Mouse (Mus musculus) liver, embryonic 14.5 days (tissue): Measurements from ENCODE around the gene Col26a1. TPM values are rescaled to one million over a fixed set of nuclear protein-coding genes. Genes with fewer than 3 reads are reported as not detected.

ENCODE experiments used
- ATAC-seq: fragments of 200-750 bp; cut with Nextera tagmentation; 2 replicates; pipeline ENCODE4 v1.8.0; 2017; ENCODE audit warnings: moderate number of reproducible peaks, mild to moderate bottlenecking, moderate library complexity; ENCODE audit not compliant: insufficient read depth
- DNase-seq, 3 experiments: peaks; one replicate each; pipeline ENCODE4 v3.0.0-alpha.2; 2012 to 2013; ENCODE audit warnings: low read depth in 3 of 3, low spot score in 3 of 3
- H3K27ac ChIP-seq: fragments of 300-500 bp; sonication (generic); 2 replicates; pipeline ENCODE4 v1.5.1; 2014; ENCODE audit warnings: moderate library complexity, mild to moderate bottlenecking, control low read depth, inconsistent platforms
- H3K27me3 ChIP-seq: fragments of 300-500 bp; sonication (generic); 2 replicates; pipeline ENCODE4 v1.6.1; 2014; ENCODE audit warnings: mild to moderate bottlenecking, low read length, moderate library complexity; ENCODE audit not compliant: control insufficient read depth, insufficient read depth
- H3K36me3 ChIP-seq: fragments of 300-500 bp; sonication (generic); replicated peaks from 2 replicates; pipeline ENCODE4 v1.6.1; 2014; ENCODE audit warnings: low read depth; ENCODE audit not compliant: control insufficient read depth, insufficient read depth
- H3K4me1 ChIP-seq, 2 experiments: fragments of 200-500 bp in 1 of 2; fragments of 300-500 bp in 1 of 2; sonication (generic) in 1 of 2; replicated peaks; 2 replicates each; pipeline ENCODE4 v1.6.1; 2012 to 2014; ENCODE audit warnings: antibody characterized with exemption in 1 of 2, inconsistent platforms in 1 of 2, low read length in 1 of 2; ENCODE audit not compliant: control insufficient read depth in 2 of 2, insufficient read depth in 2 of 2
- H3K4me2 ChIP-seq: fragments of 300-500 bp; sonication (generic); 2 replicates; pipeline ENCODE4 v1.6.1; 2014; ENCODE audit warnings: low read depth, mild to moderate bottlenecking, control low read depth, moderate library complexity
- H3K4me3 ChIP-seq, 2 experiments: fragments of 200-500 bp in 1 of 2; fragments of 300-500 bp in 1 of 2; sonication (generic) in 1 of 2; 2 replicates each; pipeline ENCODE4 v1.5.1; 2012 to 2014; ENCODE audit warnings: low read depth in 2 of 2, low read length in 2 of 2, mild to moderate bottlenecking in 2 of 2, control low read depth in 1 of 2, inconsistent platforms in 1 of 2, moderate library complexity in 1 of 2; ENCODE audit not compliant: insufficient read depth in 1 of 2
- H3K9ac ChIP-seq: fragments of 300-500 bp; sonication (generic); replicated peaks from 2 replicates; pipeline ENCODE4 v1.6.1; 2014; ENCODE audit warnings: mild to moderate bottlenecking, control low read depth, moderate library complexity
- H3K9me3 ChIP-seq: fragments of 300-500 bp; sonication (generic); 2 replicates; pipeline ENCODE4 v1.6.1; 2016; ENCODE audit warnings: low read length, mixed read lengths; ENCODE audit not compliant: control insufficient read depth
- CTCF ChIP-seq: IDR thresholded peaks from 2 replicates; pipeline ENCODE4 v1.5.1; 2016; ENCODE audit warnings: antibody characterized with exemption, low read depth, control low read depth
- EP300 ChIP-seq: IDR thresholded peaks from 2 replicates; pipeline ENCODE4 v1.6.1; 2016; ENCODE audit warnings: antibody characterized with exemption, low read depth
- WGBS: fragments of 180-500 bp; shearing (Covaris S2); extraction: QIAGEN DNeasy Blood & Tissue Kit; methylation state at CpG from one replicate; pipeline ENCODE4 v1.1.7; 2014; ENCODE audit not compliant: insufficient replicate concordance; 5-methylcytosine and 5-hydroxymethylcytosine counted together
- polyA plus RNA-seq, 2 experiments: library from polyadenylated mRNA; depleted of rRNA in 1 of 2; stranded (reverse) in 1 of 2; unstranded in 1 of 2; fragments of >200 nt; fragmentation: Nextera tagmentation in 1 of 2; extraction: Ambion mirVana in 1 of 2; gene quantifications; 2 replicates each; pipeline versions ENCODE4 v1.2.1 to v1.2.3; 2012 to 2014

The Col26a1 gene
- polyA plus RNA-seq, 2 experiments: 0.06 to 0.18 TPM

- Histone ChIP-seq H3K27ac (no peak within 1 kb of the TSS), H3K4me2 (peak within 1 kb of the TSS; percentile 67), H3K36me3 (no peaks in the 10 kb centered on the region), H3K4me3 (peak within 1 kb of the TSS; percentile 60 to 62), H3K9ac (peak within 1 kb of the TSS; percentile 16; the same call in 1 of the 2 replicates), H3K9me3 (no peaks in the 10 kb centered on the region), H3K4me1 (peaks cover 0 to 5% of the 10 kb centered on the region in 2 experiments; a peak in 1 of 4 replicates), H3K27me3 (no peaks in the 10 kb centered on the region)
- DNase-seq: peak; percentile 46 to 57 (median 54)
- TF ChIP-seq CTCF: no peak
- TF ChIP-seq EP300: no peak
- peak; percentile 67; the same call in 1 of the 2 replicates for ATAC-seq
- 7% methylated on average over 32 of the region's 32 CpGs for WGBS
Measured at GRCm38 (mm10) chr5:136907991-136908857, 25.2 kb upstream of the Col26a1 start, which contains the start of gene Ift22. TSS of gene Ift22 (plus strand) at chr5:136908150.

- Histone ChIP-seq H3K27ac (no peak overlapping the region), H3K4me1 (peaks cover 0 to 5% of the 10 kb centered on the region in 2 experiments; a peak in 1 of 4 replicates), H3K36me3 (no peaks in the 10 kb centered on the region), H3K4me2 (peak overlapping the region; percentile 67), H3K9me3 (no peaks in the 10 kb centered on the region), H3K4me3 (peak overlapping the region; percentile 60 to 62), H3K27me3 (no peaks in the 10 kb centered on the region), H3K9ac (no peak overlapping the region)
- 31% methylated on average over 9 of the region's 9 CpGs for WGBS
- no peak for DNase-seq
- TF ChIP-seq CTCF: no peak
- TF ChIP-seq EP300: no peak
- no peak for ATAC-seq
Measured at GRCm38 (mm10) chr5:136907587-136907986, 24.6 kb upstream of the Col26a1 start.

DNA sequence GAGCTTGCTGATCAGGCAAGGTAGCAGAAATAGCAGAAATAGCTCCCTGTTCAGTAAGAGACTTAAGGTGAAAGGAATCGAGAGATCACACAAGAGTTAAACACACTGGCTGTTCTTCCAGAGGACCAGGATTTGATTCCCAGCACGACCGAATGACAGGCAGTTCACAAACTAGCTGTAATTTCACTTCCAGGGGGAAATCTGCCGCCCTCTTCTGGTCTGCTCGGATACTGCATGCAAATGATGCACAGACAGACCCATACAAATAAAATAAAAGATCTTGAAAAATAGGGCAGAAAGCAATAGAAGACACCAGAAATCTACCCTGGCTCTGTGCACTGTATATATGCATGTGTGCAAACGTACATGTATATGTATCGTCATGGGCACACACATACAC is 22.6 kb upstream of the Col26a1 start:
- no peak overlapping the region for H3K4me3 ChIP-seq
- no peaks in the 10 kb centered on the region for H3K36me3 ChIP-seq
- no peaks in the 10 kb centered on the region for H3K9me3 ChIP-seq
- no peaks in the 10 kb centered on the region for H3K27me3 ChIP-seq
- no peak overlapping the region for H3K4me2 ChIP-seq
- H3K27ac ChIP-seq: no peak overlapping the region
- no peak for DNase-seq
- TF ChIP-seq CTCF: peak; percentile 69
- no peak for TF ChIP-seq EP300
- H3K4me1 ChIP-seq: peaks cover 0 to 5% of the 10 kb centered on the region in 2 experiments; a peak in 1 of 4 replicates
- 28% methylated on average over 7 of the region's 7 CpGs for WGBS
- no peak for ATAC-seq
- H3K9ac ChIP-seq: no peak overlapping the region

- no peak overlapping the region for H3K4me2 ChIP-seq
- peaks cover 0 to 5% of the 10 kb centered on the region in 2 experiments; a peak in 1 of 4 replicates for H3K4me1 ChIP-seq
- H3K9me3 ChIP-seq: no peaks in the 10 kb centered on the region
- no peaks in the 10 kb centered on the region for H3K27me3 ChIP-seq
- no peak overlapping the region for H3K27ac ChIP-seq
- no peak overlapping the region for H3K9ac ChIP-seq
- H3K4me3 ChIP-seq: no peak overlapping the region
- DNase-seq (no peak), ATAC-seq (no peak)
- TF ChIP-seq CTCF (no peak), EP300 (no peak)
- WGBS: 35% methylated on average over 3 of the region's 3 CpGs
- H3K36me3 ChIP-seq: no peaks in the 10 kb centered on the region
Measured at GRCm38 (mm10) chr5:136904621-136905020, 21.6 kb upstream of the Col26a1 start.

- no peak overlapping the region for H3K4me2 ChIP-seq
- WGBS: 48% methylated on average over 10 of the region's 10 CpGs
Measured at GRCm38 (mm10) chr5:136895529-136895963, 12.5 kb upstream of the Col26a1 start.

More at GRCm38 (mm10) chr5:136895529-136895963, 12.5 kb upstream of the Col26a1 start:
- no peak for ATAC-seq
- Histone ChIP-seq H3K9me3 (no peaks in the 10 kb centered on the region), H3K9ac (no peak overlapping the region), H3K4me3 (no peak overlapping the region), H3K36me3 (no peaks in the 10 kb centered on the region), H3K4me1 (no peaks in the 10 kb centered on the region), H3K27ac (no peak overlapping the region), H3K27me3 (no peaks in the 10 kb centered on the region)
- no peak for DNase-seq
- TF ChIP-seq CTCF: peak; percentile 27; the same call in 1 of the 2 replicates
- no peak for TF ChIP-seq EP300
